Mouse (Mus musculus) telencephalon, adult 2 months (tissue): ENCODE measurements at regions not wholly inside any gene's neighbourhood (a gene's known extent, or its start where the extent isn't known, plus 50 kb on each side); places are given as distances from the start of the nearest gene placed in this dataset.

ENCODE experiments used
- DNase-seq: peaks from one replicate; pipeline ENCODE4 v3.0.0-alpha.2; 2011; ENCODE audit warnings: low read depth, low spot score

DNA sequence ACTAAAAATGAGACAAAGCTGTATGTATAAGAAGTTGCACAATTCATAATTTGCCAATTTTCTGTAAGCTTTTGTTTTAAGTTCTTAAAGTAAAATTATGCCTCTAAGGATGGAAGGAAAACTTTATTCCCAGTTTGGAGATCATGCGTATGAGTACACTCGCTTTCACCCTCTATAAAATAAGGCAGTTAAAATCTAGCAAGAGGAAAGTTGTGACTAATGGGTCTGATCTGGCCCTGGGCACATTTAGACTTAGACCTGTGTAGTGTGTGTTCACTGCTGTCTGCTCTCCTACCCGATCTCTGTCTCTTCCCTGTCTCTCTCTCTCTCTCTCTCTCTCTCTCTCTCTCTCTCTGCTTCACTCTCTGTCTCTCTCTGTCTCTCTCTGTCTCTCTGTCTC is 51.9 kb upstream of the Daam1 start:
- no peak for DNase-seq

- no peak for DNase-seq
These were observed 51.5 kb upstream of the Daam1 start for GRCm38 (mm10) chr12:71779418-71779817.
